Mouse (Mus musculus) CD4-positive, CD25-positive, alpha-beta regulatory T cell, adult 2 months (primary cell): ENCODE measurements around the gene Msx3.
A peak's percentile ranks its signal among the peaks of the same experiment; 100 is the strongest.

Experiments
- DNase-seq: peaks from one replicate; pipeline ENCODE4 v3.0.0-alpha.2; 2012; ENCODE audit warnings: low read depth, low spot score

The Msx3 gene

GRCm38 (mm10) chr7:140057413-140058407 lies 8.8 kb upstream of the Msx3 start:
- DNase-seq: no peak

GRCm38 (mm10) chr7:140054124-140054523 lies 5.2 kb upstream of the Msx3 start:
- no peak for DNase-seq

- DNase-seq: peak; percentile 48
Measured at GRCm38 (mm10) chr7:140049115-140049689, 313 bp upstream of the Msx3 start.

GRCm38 (mm10) chr7:140047811-140048311 lies 1.0 kb downstream of the Msx3 start:
- DNase-seq: no peak

GRCm38 (mm10) chr7:140045546-140045945 lies 3.3 kb downstream of the Msx3 start:
- DNase-seq: no peak

GRCm38 (mm10) chr7:140042728-140043127 lies 6.2 kb downstream of the Msx3 start:
- DNase-seq: no peak

- DNase-seq: no peak
Measured at GRCm38 (mm10) chr7:140037171-140037555, 11.7 kb downstream of the Msx3 start.

- peak; percentile 89 for DNase-seq
Measured at GRCm38 (mm10) chr7:140036281-140037170, 12.4 kb downstream of the Msx3 start, which contains the start of the genes Zfp511 and Tubgcp2. TSS of gene Zfp511 (plus strand) at chr7:140036391. TSS of gene Tubgcp2 (minus strand) at chr7:140036669.

- no peak for DNase-seq
Measured at GRCm38 (mm10) chr7:140035456-140035855, 13.4 kb downstream of the Msx3 start.

- DNase-seq: no peak
Measured at GRCm38 (mm10) chr7:140033386-140033785, 15.5 kb downstream of the Msx3 start.

GRCm38 (mm10) chr7:140032366-140032765 lies 16.5 kb downstream of the Msx3 start:
- no peak for DNase-seq

GRCm38 (mm10) chr7:140031771-140032170 lies 17.1 kb downstream of the Msx3 start:
- no peak for DNase-seq

GRCm38 (mm10) chr7:140011336-140011735 lies 37.6 kb downstream of the Msx3 start:
- no peak for DNase-seq

- no peak for DNase-seq
Measured at GRCm38 (mm10) chr7:140007781-140008180, 41.1 kb downstream of the Msx3 start.

- DNase-seq: no peak
Measured at GRCm38 (mm10) chr7:140006861-140007611, 41.9 kb downstream of the Msx3 start.

GRCm38 (mm10) chr7:140004666-140005065 lies 44.2 kb downstream of the Msx3 start:
- no peak for DNase-seq

- DNase-seq: no peak
Measured at GRCm38 (mm10) chr7:140001086-140001740, 47.7 kb downstream of the Msx3 start.

- no peak for DNase-seq
Measured at GRCm38 (mm10) chr7:139998691-139999350, 50.1 kb downstream of the Msx3 start.
